Comparison of ENCODE assay signal across 8 mouse cellular contexts in the genomic region with DNA sequence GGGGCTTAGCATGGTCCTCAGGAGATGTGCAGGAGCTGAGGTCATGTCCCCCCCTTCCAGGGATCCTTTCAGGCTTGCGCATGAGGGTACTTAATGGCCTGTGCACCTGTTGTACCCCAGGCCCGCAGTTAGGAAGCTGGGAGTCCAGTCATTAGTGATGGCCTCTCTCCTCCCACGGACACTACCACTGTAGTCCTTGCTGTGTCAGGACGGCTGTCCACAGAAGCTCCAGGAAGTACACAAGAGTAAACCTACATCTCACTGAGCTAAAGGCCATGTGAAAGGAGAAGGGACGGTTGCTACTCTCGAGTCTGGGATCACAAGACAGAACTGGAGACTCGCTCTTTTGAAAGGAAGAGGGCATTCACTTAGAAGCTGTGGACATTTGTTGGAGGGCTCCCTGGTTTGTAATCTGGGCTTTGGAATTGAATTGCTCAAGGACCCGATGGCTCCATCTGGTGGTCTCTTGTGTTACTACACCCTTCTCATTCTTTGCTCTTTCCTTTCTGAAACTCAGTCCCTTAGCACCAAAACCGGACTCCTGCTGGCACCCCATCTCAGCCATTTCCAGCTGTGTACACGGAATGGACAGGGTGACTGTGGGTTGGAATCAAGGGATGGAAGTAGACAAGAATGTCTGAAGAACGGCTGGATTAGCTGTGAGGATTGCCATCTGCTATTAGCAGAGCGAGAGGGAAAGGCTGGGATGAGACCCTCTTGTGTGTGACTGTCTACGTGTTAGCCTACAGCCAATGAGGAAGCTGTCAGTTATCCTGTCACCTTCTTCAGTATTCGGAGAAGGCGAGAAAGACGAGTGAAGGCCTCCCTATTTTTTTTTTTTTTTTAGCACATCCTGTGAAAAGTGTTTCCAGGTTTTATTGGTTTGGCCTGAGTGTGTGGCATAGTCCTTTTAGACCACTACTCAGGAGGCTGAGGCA. TPM values are rescaled to one million over a fixed set of nuclear protein-coding genes. Genes with fewer than 3 reads are reported as not detected.
DNase-seq lines count a peak whose midpoint lies in the region; ATAC-seq lines count a peak whose summit lies in the region.

No protein-coding gene starts in this region.

- DNase-seq in NIH3T3 (ENCODE audit: low read depth) = peak; percentile 87
- peak; percentile 53 for DNase-seq in cerebellum, adult 8-10 months
- DNase-seq in forelimb bud, embryonic 11.5 days (ENCODE audit: low read depth, low spot score) = peak; percentile 31
- peak; percentile 87 for DNase-seq in hindbrain, embryonic 11.5 days (ENCODE audit: low spot score)
- DNase-seq in layer of hippocampus, adult 9-10 months (ENCODE audit: low spot score) = peak; percentile 82
- DNase-seq in right cerebral cortex, adult 18-20 months = peak; percentile 72
- peak; percentile 83 for DNase-seq in urinary bladder, postnatal 14 days (ENCODE audit: low spot score)

- H3K4me3 ChIP-seq in hindbrain, embryonic 11.5 days (ENCODE audit: low read depth, low read length) = no peak overlapping the region
- H3K4me3 ChIP-seq in lung, embryonic 16.5 days (ENCODE audit: low read length) = no peak overlapping the region

- 49% methylated on average over 16 of the region's 16 CpGs for WGBS in hindbrain, embryonic 11.5 days
- 34% methylated on average over 16 of the region's 16 CpGs for WGBS in lung, embryonic 16.5 days

- no peaks in the 10 kb centered on the region for H3K4me1 ChIP-seq in hindbrain, embryonic 11.5 days (replicated peaks; ENCODE audit: control insufficient read depth, insufficient read depth, low read length)
- H3K4me1 ChIP-seq in lung, embryonic 16.5 days (replicated peaks; ENCODE audit: control insufficient read depth, insufficient read depth, low read length) = peaks cover 2% of the 10 kb centered on the region; the same call in 1 of the 2 replicates

- no peaks in the 10 kb centered on the region for H3K27me3 ChIP-seq in hindbrain, embryonic 11.5 days (ENCODE audit: control insufficient read depth, insufficient read depth, low read length)
- no peaks in the 10 kb centered on the region for H3K27me3 ChIP-seq in lung, embryonic 16.5 days (ENCODE audit: control insufficient read depth, insufficient read depth, low read depth, low read length)

- no peak overlapping the region for H3K4me2 ChIP-seq in hindbrain, embryonic 11.5 days (replicated peaks; ENCODE audit: low read depth, low read length)
- no peak overlapping the region for H3K4me2 ChIP-seq in lung, embryonic 16.5 days (ENCODE audit: low read depth, low read length)

- no peak overlapping the region for H3K27ac ChIP-seq in hindbrain, embryonic 11.5 days (ENCODE audit: low read depth, low read length)
- H3K27ac ChIP-seq in lung, embryonic 16.5 days (ENCODE audit: low read length) = no peak overlapping the region

- H3K9me3 ChIP-seq in hindbrain, embryonic 11.5 days (ENCODE audit: control insufficient read depth, low read length) = no peaks in the 10 kb centered on the region
- no peaks in the 10 kb centered on the region for H3K9me3 ChIP-seq in lung, embryonic 16.5 days (ENCODE audit: control insufficient read depth, low read length)

- no peaks in the 10 kb centered on the region for H3K36me3 ChIP-seq in hindbrain, embryonic 11.5 days (ENCODE audit: control insufficient read depth, insufficient read depth, low read length)
- no peaks in the 10 kb centered on the region for H3K36me3 ChIP-seq in lung, embryonic 16.5 days (ENCODE audit: control insufficient read depth, insufficient read depth, low read length)

- H3K9ac ChIP-seq in hindbrain, embryonic 11.5 days (ENCODE audit: low read depth, low read length) = no peak overlapping the region
- no peak overlapping the region for H3K9ac ChIP-seq in lung, embryonic 16.5 days (ENCODE audit: low read length)

- ATAC-seq in hindbrain, embryonic 11.5 days (ENCODE audit: low FRiP score) = peak; percentile 53; the same call in 1 of the 2 replicates
- ATAC-seq in lung, embryonic 16.5 days (ENCODE audit: low read depth) = peak; percentile 42

RNA-seq across cellular contexts. Expression of gene Erp27, which starts 1.4 kb away (rescaled TPM):
- 0.34 TPM in 1 of 2 replicates, not detected in the other for polyA plus RNA-seq in hindbrain, embryonic 11.5 days (2014; fragmentation: Nextera tagmentation; extraction: Ambion mirVana)
- polyA plus RNA-seq in lung, embryonic 16.5 days (2015; fragmentation: Nextera tagmentation; extraction: Ambion mirVana) = 0.35 and 0.97 TPM in 2 replicates

RNA-seq across cellular contexts. Expression of gene Pde6h, which starts 3.0 kb away (rescaled TPM):
- polyA plus RNA-seq in hindbrain, embryonic 11.5 days (2014; fragmentation: Nextera tagmentation; extraction: Ambion mirVana) = not detected in 2 replicates
- polyA plus RNA-seq in lung, embryonic 16.5 days (2015; fragmentation: Nextera tagmentation; extraction: Ambion mirVana) = 0.20 TPM in 1 of 2 replicates, not detected in the other

RNA-seq across cellular contexts. Expression of gene Arhgdib, which starts 21.1 kb away (rescaled TPM):
- 34.2 and 37.3 TPM in 2 replicates for polyA plus RNA-seq in hindbrain, embryonic 11.5 days (2014; fragmentation: Nextera tagmentation; extraction: Ambion mirVana)
- polyA plus RNA-seq in lung, embryonic 16.5 days (2015; fragmentation: Nextera tagmentation; extraction: Ambion mirVana) = 85.2 and 98.2 TPM in 2 replicates

RNA-seq across cellular contexts. Expression of gene Mgp, which starts 45.0 kb away (rescaled TPM):
- 4.7 and 8.3 TPM in 2 replicates for polyA plus RNA-seq in hindbrain, embryonic 11.5 days (2014; fragmentation: Nextera tagmentation; extraction: Ambion mirVana)
- 1,118 and 1,160 TPM in 2 replicates for polyA plus RNA-seq in lung, embryonic 16.5 days (2015; fragmentation: Nextera tagmentation; extraction: Ambion mirVana)

Comparison
In these comparisons a context has a peak if more than half of its experiments do, and no peak if none do; other contexts are left out.
1. DNase-seq: peak in every context shown above with its lines; median percentile 87 in NIH3T3; 87 in hindbrain, embryonic 11.5 days; 83 in urinary bladder, postnatal 14 days; 82 in layer of hippocampus, adult 9-10 months; 72 in right cerebral cortex, adult 18-20 months; 53 in cerebellum, adult 8-10 months; 31 in forelimb bud, embryonic 11.5 days.